17 mouse cellular contexts compared by ENCODE assay signal in genomic region chr3:132996299-132996698, GRCm38 (mm10). TPM values are rescaled to one million over a fixed set of nuclear protein-coding genes. Genes with fewer than 3 reads are reported as not detected.
DNase-seq lines count a peak whose midpoint lies in the region; ATAC-seq lines count a peak whose summit lies in the region.
"Had no signal": no experiment of that assay in that cellular context is flagged by ENCODE, and none has a peak within 500 bp of the region (broad histone marks: within the 10 kb centered on the region; RNA-seq: fewer than 3 reads in every experiment).

No protein-coding gene starts in this region.

- H3K4me1 ChIP-seq in hindbrain, embryonic 15.5 days (replicated peaks): no peaks in the 10 kb centered on the region
- no peaks in the 10 kb centered on the region for H3K4me1 ChIP-seq in hindbrain, embryonic 13.5 days (replicated peaks)
- H3K4me1 ChIP-seq in lung, embryonic 15.5 days: peaks cover 3% of the 10 kb centered on the region; the same call in 1 of the 2 replicates
- H3K4me1 ChIP-seq in midbrain, embryonic 13.5 days (replicated peaks): no peaks in the 10 kb centered on the region
- H3K4me1 ChIP-seq in midbrain, embryonic 10.5 days: no peaks in the 10 kb centered on the region
- H3K4me1 ChIP-seq: embryonic facial prominence, embryonic 10.5 days; heart, embryonic 15.5 days had no signal

- H3K36me3 ChIP-seq in hindbrain, embryonic 15.5 days: no peaks in the 10 kb centered on the region
- peaks cover 8% of the 10 kb centered on the region; the same call in 1 of the 2 replicates for H3K36me3 ChIP-seq in hindbrain, embryonic 13.5 days
- H3K36me3 ChIP-seq in lung, embryonic 15.5 days: 0 out of 2 replicates have a peak, but pooled peaks cover 5% of the 10 kb centered on the region
- H3K36me3 ChIP-seq in midbrain, embryonic 13.5 days: peaks cover 10% of the 10 kb centered on the region; the same call in 1 of the 2 replicates
- peaks cover 43% of the 10 kb centered on the region for H3K36me3 ChIP-seq in midbrain, embryonic 10.5 days

- DNase-seq in lung, postnatal 14 days: no peak
- no peak for DNase-seq in midbrain, embryonic 10.5 days (ENCODE audit: low spot score)
- DNase-seq: adrenal gland, adult 2 months; adrenal gland, postnatal 25 days; cerebellum, adult 2 months; cerebellum, postnatal 10 days; gastrocnemius, postnatal 14 days; heart, adult 2 months; heart, postnatal 14 days had no signal

- H3K9ac ChIP-seq in hindbrain, embryonic 15.5 days: no peak overlapping the region
- no peak overlapping the region for H3K9ac ChIP-seq in hindbrain, embryonic 13.5 days
- H3K9ac ChIP-seq in lung, embryonic 15.5 days: no peak overlapping the region
- H3K9ac ChIP-seq in midbrain, embryonic 13.5 days (replicated peaks): no peak overlapping the region
- H3K9ac ChIP-seq: heart, embryonic 15.5 days had no signal

- WGBS in hindbrain, embryonic 15.5 days: 53% methylated on average over 9 of the region's 9 CpGs
- 66% methylated on average over 9 of the region's 9 CpGs for WGBS in hindbrain, embryonic 13.5 days
- WGBS in lung, embryonic 15.5 days: 76% methylated on average over 9 of the region's 9 CpGs
- WGBS in midbrain, embryonic 13.5 days: 75% methylated on average over 9 of the region's 9 CpGs
- 78% methylated on average over 9 of the region's 9 CpGs for WGBS in midbrain, embryonic 10.5 days

- peak; percentile 42; the same call in 1 of the 2 replicates for ATAC-seq in hindbrain, embryonic 15.5 days (ENCODE audit: low FRiP score, low read depth)
- ATAC-seq in hindbrain, embryonic 13.5 days (ENCODE audit: low FRiP score): no peak
- ATAC-seq in lung, embryonic 15.5 days (ENCODE audit: borderline replicate concordance, extremely low read depth, low FRiP score, low TSS enrichment): peak; percentile 57; the same call in 1 of the 2 replicates
- peak; percentile 58; the same call in 1 of the 2 replicates for ATAC-seq in midbrain, embryonic 13.5 days
- ATAC-seq: forebrain, embryonic 16.5 days had no signal

- H3K4me2 ChIP-seq in hindbrain, embryonic 15.5 days: no peak overlapping the region
- H3K4me2 ChIP-seq in hindbrain, embryonic 13.5 days: no peak overlapping the region
- H3K4me2 ChIP-seq in lung, embryonic 15.5 days: no peak overlapping the region
- no peak overlapping the region for H3K4me2 ChIP-seq in midbrain, embryonic 13.5 days (replicated peaks)
- H3K4me2 ChIP-seq: heart, embryonic 11.5 days; heart, embryonic 15.5 days had no signal

- H3K27ac ChIP-seq in hindbrain, embryonic 15.5 days (replicated peaks): no peak overlapping the region
- H3K27ac ChIP-seq in hindbrain, embryonic 13.5 days: no peak overlapping the region
- H3K27ac ChIP-seq in lung, embryonic 15.5 days: peak overlapping the region; percentile 38; the same call in 1 of the 2 replicates
- H3K27ac ChIP-seq in midbrain, embryonic 13.5 days: no peak overlapping the region
- no peak overlapping the region for H3K27ac ChIP-seq in midbrain, embryonic 10.5 days (replicated peaks)
- H3K27ac ChIP-seq: embryonic facial prominence, embryonic 10.5 days; heart, adult 2 months; heart, embryonic 15.5 days had no signal

- no peak overlapping the region for H3K4me3 ChIP-seq in hindbrain, embryonic 15.5 days
- H3K4me3 ChIP-seq in hindbrain, embryonic 13.5 days: no peak overlapping the region
- H3K4me3 ChIP-seq in lung, embryonic 15.5 days: no peak overlapping the region
- no peak overlapping the region for H3K4me3 ChIP-seq in midbrain, embryonic 13.5 days (replicated peaks)
- H3K4me3 ChIP-seq in midbrain, embryonic 10.5 days: no peak overlapping the region
- H3K4me3 ChIP-seq: embryonic facial prominence, embryonic 10.5 days; heart, adult 2 months; heart, embryonic 15.5 days had no signal

- no peaks in the 10 kb centered on the region for H3K27me3 ChIP-seq in hindbrain, embryonic 15.5 days
- H3K27me3 ChIP-seq in hindbrain, embryonic 13.5 days: no peaks in the 10 kb centered on the region
- H3K27me3 ChIP-seq in lung, embryonic 15.5 days: no peaks in the 10 kb centered on the region
- no peaks in the 10 kb centered on the region for H3K27me3 ChIP-seq in midbrain, embryonic 13.5 days
- H3K27me3 ChIP-seq in midbrain, embryonic 10.5 days (ENCODE audit: low read depth, poor library complexity, severe bottlenecking): no peaks in the 10 kb centered on the region
- H3K27me3 ChIP-seq: heart, embryonic 15.5 days had no signal

- no peaks in the 10 kb centered on the region for H3K9me3 ChIP-seq in hindbrain, embryonic 15.5 days
- H3K9me3 ChIP-seq in hindbrain, embryonic 13.5 days: no peaks in the 10 kb centered on the region
- no peaks in the 10 kb centered on the region for H3K9me3 ChIP-seq in lung, embryonic 15.5 days
- no peaks in the 10 kb centered on the region for H3K9me3 ChIP-seq in midbrain, embryonic 13.5 days
- no peaks in the 10 kb centered on the region for H3K9me3 ChIP-seq in midbrain, embryonic 10.5 days (replicated peaks)
- H3K9me3 ChIP-seq: embryonic facial prominence, embryonic 10.5 days; heart, embryonic 15.5 days had no signal

RNA-seq across cellular contexts. Expression of gene Npnt, which starts 46.2 kb away (rescaled TPM):
- polyA plus RNA-seq in hindbrain, embryonic 15.5 days (2015; fragmentation: Nextera tagmentation; extraction: Ambion mirVana): 24.4 and 28.4 TPM in 2 replicates
- 22.1 and 27.8 TPM in 2 replicates for polyA plus RNA-seq in hindbrain, embryonic 13.5 days (2015; fragmentation: Nextera tagmentation; extraction: Ambion mirVana)
- polyA plus RNA-seq in lung, embryonic 15.5 days (2015; fragmentation: Nextera tagmentation; extraction: Ambion mirVana): 92.2 and 98.3 TPM in 2 replicates
- polyA plus RNA-seq in midbrain, embryonic 13.5 days (2015; fragmentation: Nextera tagmentation; extraction: Ambion mirVana): 16.5 and 17.5 TPM in 2 replicates
- polyA plus RNA-seq in midbrain, embryonic 10.5 days (2016; fragmentation: Nextera tagmentation; extraction: Ambion mirVana): 9.0 and 10.2 TPM in 2 replicates
